Mouse (Mus musculus) kidney, postnatal 36 days (tissue): ENCODE data around the gene Lsm2.
A peak's percentile ranks its signal among the peaks of the same experiment; 100 is the strongest.
"Not testable (repeated sequence)": the region's sequence is repeated elsewhere in the genome, so short reads cannot be mapped to it uniquely, and the experiment has no call there.

Experiments used
- DNase-seq, 2 experiments: peaks; one replicate each; pipeline ENCODE4 v3.0.0; 2021 to 2022; ENCODE audit warnings: mixed read lengths in 2 of 2

Lsm2 gene

GRCm38 (mm10) chr17:34995192-34995591 lies 13.5 kb downstream of the Lsm2 start:
- DNase-seq = not testable (repeated sequence)

GRCm38 (mm10) chr17:34995927-34996326 lies 14.3 kb downstream of the Lsm2 start:
- not testable (repeated sequence) for DNase-seq

- no peak for DNase-seq
Observed at GRCm38 (mm10) chr17:34996411-34997141, 14.9 kb downstream of the Lsm2 start.

- DNase-seq = no peak
Observed at GRCm38 (mm10) chr17:34997142-34997483, 15.5 kb downstream of the Lsm2 start.

GRCm38 (mm10) chr17:34998526-34999430 lies 17.1 kb downstream of the Lsm2 start:
- no peak for DNase-seq

GRCm38 (mm10) chr17:34999871-35000716 lies 18.4 kb downstream of the Lsm2 start:
- not testable (repeated sequence) for DNase-seq

- peak; percentile 85 to 89 for DNase-seq
Observed at GRCm38 (mm10) chr17:35000717-35001451, 19.2 kb downstream of the Lsm2 start, which contains the start of gene Vars. TSS of gene Vars (plus strand) at chr17:35000987.

- DNase-seq = peak in 1 of 2 experiments; percentile 24
Observed at GRCm38 (mm10) chr17:35001452-35002152, 19.9 kb downstream of the Lsm2 start.

- DNase-seq = no peak
Observed at GRCm38 (mm10) chr17:35002153-35002865, 20.6 kb downstream of the Lsm2 start.

- no peak for DNase-seq
Observed at GRCm38 (mm10) chr17:35003022-35003838, 21.6 kb downstream of the Lsm2 start.

- DNase-seq = no peak
Observed at GRCm38 (mm10) chr17:35004075-35004717, 22.5 kb downstream of the Lsm2 start.

GRCm38 (mm10) chr17:35005158-35005557 lies 23.5 kb downstream of the Lsm2 start:
- DNase-seq = no peak

GRCm38 (mm10) chr17:35005902-35006301 lies 24.2 kb downstream of the Lsm2 start:
- not testable (repeated sequence) for DNase-seq

- DNase-seq = no peak
Observed at GRCm38 (mm10) chr17:35007387-35007991, 25.8 kb downstream of the Lsm2 start.

GRCm38 (mm10) chr17:35009586-35009985 lies 27.9 kb downstream of the Lsm2 start:
- DNase-seq = no peak

GRCm38 (mm10) chr17:35011440-35011839 lies 29.8 kb downstream of the Lsm2 start:
- DNase-seq = no peak

GRCm38 (mm10) chr17:35012430-35012829 lies 30.8 kb downstream of the Lsm2 start:
- no peak for DNase-seq

GRCm38 (mm10) chr17:35013221-35013620 lies 31.6 kb downstream of the Lsm2 start:
- DNase-seq = no peak

- no peak for DNase-seq
Observed at GRCm38 (mm10) chr17:35015296-35015695, 33.6 kb downstream of the Lsm2 start.
